Mouse (Mus musculus): ENCODE data around the gene Btbd8.

The Btbd8 gene

GRCm38 (mm10) chr5:107437464-107438281 lies at the start of gene Btbd8:
Gene Btbd8 (plus strand): TSS chr5:107437997.
- ChIA-PET POLR2A (interaction anchor here in 2 of 4 experiments (0.6 to 1.9 kb wide), 6 partner anchors 13 to 599 kb away, joined by 3 to 7 read pairs (median 6); partner anchors contain the start of gene Ephx4 (in 1 of the 2)), CTCF (interaction anchor here in 1 of 4 experiments (1.0 kb wide), 1 partner anchor 119 kb away, joined by 3 read pairs; no protein-coding TSS in a partner anchor)

DNA sequence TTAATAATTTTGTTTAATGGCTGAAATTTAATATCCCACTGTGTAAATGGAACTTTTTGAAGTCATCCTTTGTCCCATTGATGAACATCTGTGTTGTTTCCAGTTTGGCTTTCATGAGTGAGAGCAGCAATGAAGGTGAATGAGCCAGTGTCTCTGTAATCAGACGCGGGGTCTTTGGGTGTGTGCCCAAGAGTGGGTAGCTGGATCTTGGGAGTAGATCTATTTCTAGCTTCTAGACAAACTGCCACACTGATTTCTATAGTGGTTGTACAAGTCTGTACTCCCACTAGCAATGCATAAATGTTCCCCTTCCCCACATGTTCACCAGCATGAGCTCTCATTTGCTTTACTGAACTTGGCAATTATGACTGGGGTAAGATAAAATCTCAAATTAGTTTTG lies 48.4 kb upstream of the Btbd8 start:
- POLR2A ChIA-PET = interaction anchor here in 1 of 4 experiments (1.4 kb wide), 1 partner anchor 22 kb away, joined by 4 read pairs; no protein-coding TSS in a partner anchor

DNA sequence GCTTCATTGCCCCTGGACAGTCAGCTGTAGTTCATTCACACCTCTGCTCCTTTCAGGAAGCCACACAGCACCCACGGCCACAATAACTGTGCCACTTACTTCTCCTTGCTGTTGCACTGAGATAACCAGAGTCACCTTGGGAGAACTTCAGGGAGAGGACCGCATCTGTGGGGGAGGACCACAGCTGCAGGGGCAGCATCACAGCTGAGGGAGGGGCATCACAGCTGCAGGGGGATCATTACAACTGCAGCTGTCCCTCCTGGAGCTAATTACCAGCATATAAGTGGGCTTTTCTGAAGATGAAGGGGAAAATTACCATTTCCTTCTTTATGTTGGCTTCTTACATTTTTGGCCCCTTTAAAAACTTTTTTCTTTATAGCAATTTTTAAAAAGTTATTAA lies 43.4 kb upstream of the Btbd8 start:
- POLR2A ChIA-PET = no interaction called here
- CTCF ChIA-PET = no interaction called here

More for the DNA sequence above, 48.4 kb upstream of the Btbd8 start:
- CTCF ChIA-PET = interaction anchor here in 1 of 4 experiments (0.6 kb wide), 1 partner anchor 404 kb away, joined by 3 read pairs; no protein-coding TSS in a partner anchor

GRCm38 (mm10) chr5:107402436-107402835 lies 35.4 kb upstream of the Btbd8 start, which contains the start of gene Ephx4:
Gene Ephx4 (plus strand): TSS chr5:107402736.
- ChIA-PET POLR2A (interaction anchor here in 2 of 4 experiments (0.7 to 1.6 kb wide), 4 partner anchors 11 to 43 kb away, joined by 3 to 6 read pairs (median 3); partner anchors contain the start of gene Btbd8 (in 1 of the 2)), CTCF (interaction anchor here in 2 of 4 experiments (0.5 to 0.7 kb wide), 2 partner anchors 631 to 752 kb away, joined by 3 to 5 read pairs; no protein-coding TSS in a partner anchor)

DNA sequence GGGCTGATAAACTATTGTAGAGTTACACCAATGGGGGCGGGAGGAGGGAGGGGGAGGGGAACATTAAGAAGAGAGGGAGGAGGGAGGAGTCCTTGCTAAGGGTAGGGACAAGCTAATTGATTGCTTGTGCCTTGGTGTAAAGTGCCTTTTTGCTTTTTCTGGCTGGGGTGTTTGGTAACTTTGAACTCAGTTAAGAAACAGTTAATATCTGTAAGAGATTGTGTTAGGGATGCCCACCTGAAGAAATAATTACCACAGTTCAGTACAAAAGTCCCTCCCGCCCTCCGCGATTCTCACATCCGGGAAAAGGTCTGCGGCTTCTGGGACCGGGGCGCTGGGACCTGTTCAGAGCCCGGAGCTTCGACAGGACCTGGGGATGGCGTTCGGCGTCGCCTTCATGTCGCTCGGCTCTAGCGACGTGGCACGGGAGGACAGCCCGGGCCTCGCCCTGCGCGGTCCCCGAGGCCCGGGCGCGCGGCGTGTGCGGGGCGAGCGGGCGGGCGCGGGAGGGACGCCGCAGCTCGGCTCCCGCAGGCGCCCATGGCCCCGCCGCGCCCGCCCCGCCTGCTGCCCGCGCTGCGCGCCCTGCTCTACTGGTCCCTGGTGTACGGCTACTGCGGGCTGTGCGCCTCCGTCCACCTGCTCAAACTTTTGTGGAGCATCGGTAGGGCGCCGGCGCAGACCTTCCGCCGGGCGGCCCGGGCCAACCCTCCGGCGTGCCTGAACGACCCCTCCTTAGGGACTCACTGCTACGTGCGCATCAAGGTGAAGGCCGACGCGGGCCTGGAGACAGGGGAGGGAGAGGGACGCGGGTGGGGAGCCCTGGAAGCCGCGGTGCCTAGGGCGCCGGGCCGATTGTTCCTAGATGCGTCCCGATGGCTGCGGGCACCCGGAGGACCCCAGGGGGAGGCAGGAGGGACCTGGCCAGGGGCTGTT lies 34.5 kb upstream of the Btbd8 start:
- ChIA-PET CTCF (interaction anchor here in 3 of 4 experiments (0.5 to 0.7 kb wide), 4 partner anchors 8 to 753 kb away, joined by 3 to 9 read pairs (median 4); no protein-coding TSS in a partner anchor), POLR2A (interaction anchor here in 2 of 4 experiments (0.6 to 1.6 kb wide), 7 partner anchors 10 to 213 kb away, joined by 3 to 6 read pairs (median 3); partner anchors contain the start of gene Btbd8 (in 1 of the 2))

- CTCF ChIA-PET = interaction anchor here in 1 of 4 experiments (0.6 kb wide), 1 partner anchor 309 kb away, joined by 3 read pairs; no protein-coding TSS in a partner anchor
Measured at GRCm38 (mm10) chr5:107403947-107404684, 33.7 kb upstream of the Btbd8 start.

DNA sequence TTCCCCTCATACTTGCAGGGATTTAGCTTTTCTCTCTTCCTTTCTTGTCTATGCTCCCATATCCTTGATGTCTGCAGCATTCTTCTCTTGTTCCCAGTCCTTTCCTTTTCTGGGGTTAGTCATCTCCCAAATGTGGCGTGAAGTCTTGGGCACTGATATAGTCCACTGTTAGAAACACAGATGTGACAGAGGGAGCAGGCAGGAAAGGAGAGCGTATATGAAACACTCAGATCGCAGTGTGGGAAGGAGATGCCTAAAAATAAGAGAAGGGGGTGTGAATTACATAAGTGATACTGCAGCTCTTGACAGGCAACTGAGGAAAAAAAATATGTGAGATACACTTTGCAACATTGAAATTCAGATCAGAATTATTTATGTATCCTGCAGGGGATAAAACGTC lies 32.4 kb upstream of the Btbd8 start:
- CTCF ChIA-PET = no interaction called here
- POLR2A ChIA-PET = no interaction called here

More at GRCm38 (mm10) chr5:107403947-107404684, 33.7 kb upstream of the Btbd8 start:
- POLR2A ChIA-PET = interaction anchor here in 1 of 4 experiments (0.5 to 1.2 kb wide), 5 partner anchors 9 to 1290 kb away, joined by 3 to 4 read pairs (median 3); no protein-coding TSS in a partner anchor

- ChIA-PET POLR2A (interaction anchor here in 1 of 4 experiments (1.1 kb wide), 1 partner anchor 10 kb away, joined by 4 read pairs; no protein-coding TSS in a partner anchor), CTCF (no interaction called here)
Measured at GRCm38 (mm10) chr5:107410305-107410704, 27.5 kb upstream of the Btbd8 start.

DNA sequence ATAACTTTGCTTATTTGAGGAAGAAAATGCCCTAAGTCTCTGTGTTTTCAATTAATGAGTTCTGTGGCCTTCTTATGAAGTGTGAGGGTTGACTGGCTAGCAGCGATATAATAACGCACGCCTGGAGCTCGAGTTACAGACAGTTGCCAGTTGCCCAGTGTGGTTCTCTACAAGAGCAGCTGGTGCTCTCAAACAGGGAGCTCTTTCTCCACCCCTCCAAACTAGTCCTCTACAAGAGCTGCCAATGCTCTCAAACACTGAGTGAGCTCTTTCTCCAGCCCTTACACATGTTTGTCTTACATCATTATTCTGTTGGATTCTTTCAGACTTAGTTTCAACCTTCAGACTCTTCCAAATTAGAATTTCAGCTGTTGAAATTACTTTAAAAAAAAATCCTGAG lies 26.5 kb upstream of the Btbd8 start:
- ChIA-PET POLR2A (interaction anchor here in 1 of 4 experiments (0.6 kb wide), 1 partner anchor 1259 kb away, joined by 5 read pairs; no protein-coding TSS in a partner anchor), CTCF (interaction anchor here in 2 of 4 experiments (0.5 to 0.7 kb wide), 3 partner anchors 8 to 138 kb away, joined by 3 to 14 read pairs (median 4); no protein-coding TSS in a partner anchor)

- CTCF ChIA-PET = interaction anchor here in 1 of 4 experiments (0.7 kb wide), 1 partner anchor 125 kb away, joined by 4 read pairs; no protein-coding TSS in a partner anchor
- POLR2A ChIA-PET = no interaction called here
Measured at GRCm38 (mm10) chr5:107412285-107412684, 25.5 kb upstream of the Btbd8 start.

DNA sequence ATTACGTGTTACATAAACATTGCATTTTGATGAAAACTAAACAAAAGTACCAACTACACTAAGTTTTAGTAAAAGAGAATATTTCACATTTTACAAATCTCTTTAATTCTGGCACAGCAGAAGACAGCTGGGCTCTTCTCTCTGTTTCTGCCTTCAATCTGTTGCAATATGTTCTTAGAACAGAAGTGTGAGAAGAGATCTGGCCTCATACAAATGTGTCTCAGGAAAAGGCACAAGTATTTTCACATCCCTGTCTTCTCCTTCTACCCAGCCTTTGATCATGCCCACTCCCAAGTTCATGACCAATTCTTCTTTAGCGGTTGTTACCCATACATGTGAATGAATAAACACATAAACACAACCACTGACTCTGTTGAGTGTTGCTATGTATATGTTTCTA lies 22.7 kb upstream of the Btbd8 start:
- CTCF ChIA-PET = no interaction called here
- POLR2A ChIA-PET = no interaction called here

- POLR2A ChIA-PET = no interaction called here
- CTCF ChIA-PET = no interaction called here
Measured at GRCm38 (mm10) chr5:107421676-107422075, 16.1 kb upstream of the Btbd8 start.

DNA sequence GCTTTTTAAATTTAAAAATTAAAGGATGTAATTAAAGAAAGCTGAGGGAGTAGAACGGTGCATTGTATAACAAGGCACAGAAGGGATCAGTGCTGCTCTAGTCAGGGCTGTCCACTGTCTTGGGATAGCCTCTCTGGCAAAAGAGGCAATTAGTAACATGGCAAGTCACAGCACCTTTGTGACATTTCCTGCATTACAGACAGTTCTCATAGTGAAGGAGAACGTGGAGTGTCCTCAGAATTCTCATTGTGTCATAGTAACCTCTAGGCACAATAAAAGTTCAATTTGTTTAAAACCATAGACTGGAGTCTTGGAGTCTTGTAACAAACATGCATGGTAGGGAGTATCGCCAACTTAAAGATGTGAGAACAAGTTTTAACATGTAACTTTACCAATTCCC lies 6.5 kb upstream of the Btbd8 start, which contains the start of gene Lpcat2b:
Lpcat2b (plus strand) TSS at position 301 of the 400 bp plus-strand sequence.
- CTCF ChIA-PET = no interaction called here

DNA sequence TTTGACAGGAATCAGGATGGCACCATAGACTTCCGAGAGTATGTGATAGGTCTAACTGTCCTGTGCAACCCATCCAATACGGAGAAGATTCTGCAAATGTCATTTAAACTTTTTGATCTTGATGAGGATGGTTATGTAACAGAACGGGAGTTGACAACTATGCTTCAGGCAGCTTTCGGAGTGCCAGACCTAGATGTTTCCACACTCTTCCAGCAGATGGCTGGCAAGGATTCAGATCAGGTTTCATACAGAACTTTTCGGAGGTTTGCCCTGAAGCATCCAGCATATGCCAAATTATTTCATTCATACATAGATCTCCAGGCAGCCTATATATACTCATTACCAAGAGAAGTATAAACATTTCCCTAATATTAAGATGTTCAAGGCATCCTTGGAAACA lies 3.8 kb upstream of the Btbd8 start:
- ChIA-PET CTCF (interaction anchor here in 1 of 4 experiments (0.5 kb wide), 1 partner anchor 288 kb away, joined by 6 read pairs; no protein-coding TSS in a partner anchor), POLR2A (no interaction called here)

More for the DNA sequence above, 6.5 kb upstream of the Btbd8 start, which contains the start of gene Lpcat2b:
- POLR2A ChIA-PET = no interaction called here

DNA sequence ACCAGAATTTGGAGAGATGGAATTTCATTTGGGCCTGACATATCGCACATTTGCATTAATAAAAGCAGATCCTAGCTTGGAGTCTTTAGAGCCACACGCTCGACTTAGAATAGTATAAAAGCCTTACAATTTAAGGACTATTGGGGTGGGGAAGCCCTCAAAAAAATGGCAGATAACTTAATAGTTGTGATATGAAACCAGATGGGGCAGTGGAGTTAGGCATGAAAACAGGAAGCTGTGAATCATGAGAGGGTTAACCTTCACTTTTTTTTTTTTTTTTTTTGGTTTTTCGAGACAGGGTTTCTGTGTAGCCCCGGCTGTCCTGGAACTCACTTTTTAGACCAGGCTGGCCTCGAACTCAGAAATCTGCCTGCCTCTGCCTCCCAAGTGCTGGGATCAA lies 1.6 kb upstream of the Btbd8 start:
- CTCF ChIA-PET = interaction anchor here in 1 of 4 experiments (0.6 kb wide), 1 partner anchor 559 kb away, joined by 3 read pairs; no protein-coding TSS in a partner anchor
- POLR2A ChIA-PET = interaction anchor here in 2 of 4 experiments (0.7 to 1.9 kb wide), 2 partner anchors 33 to 404 kb away, joined by 6 to 8 read pairs; partner anchors contain the start of gene Ephx4 (in 1 of the 2)

GRCm38 (mm10) chr5:107436587-107437209 lies 1.1 kb upstream of the Btbd8 start:
- ChIA-PET POLR2A (interaction anchor here in 2 of 4 experiments (0.7 to 1.9 kb wide), 2 partner anchors 34 to 405 kb away, joined by 6 to 8 read pairs; partner anchors contain the start of gene Ephx4 (in 1 of the 2)), CTCF (no interaction called here)

DNA sequence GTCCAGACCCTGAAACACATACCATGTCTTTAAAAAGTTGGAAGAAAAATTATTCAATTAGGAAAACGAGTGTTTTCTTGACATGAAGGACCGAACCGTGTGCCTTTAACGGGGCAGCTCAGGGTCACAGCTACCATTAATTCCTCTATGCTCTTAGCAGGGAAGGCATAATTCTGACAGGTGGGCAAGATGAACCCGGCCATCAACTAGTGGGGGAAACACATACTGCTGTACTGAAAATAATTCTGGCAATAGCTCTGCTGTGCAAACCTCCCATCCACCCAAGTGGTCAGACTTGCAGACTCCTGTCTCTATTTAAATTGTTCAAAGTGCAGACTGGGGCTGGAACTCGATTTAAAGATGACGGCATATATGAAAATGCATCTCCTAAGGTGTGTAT lies 556 bp downstream of the Btbd8 start:
- CTCF ChIA-PET = interaction anchor here in 1 of 4 experiments (1.0 kb wide), 1 partner anchor 120 kb away, joined by 3 read pairs; no protein-coding TSS in a partner anchor
- POLR2A ChIA-PET = interaction anchor here in 2 of 4 experiments (1.4 to 1.7 kb wide), 3 partner anchors 12 to 81 kb away, joined by 3 to 6 read pairs (median 5); no protein-coding TSS in a partner anchor

All from embryonic stem cell, embryonic (primary cell).